Mouse (Mus musculus) midbrain, embryonic 14.5 days (tissue): Measurements from ENCODE around the gene Fosl1. TPM values are rescaled to one million over a fixed set of nuclear protein-coding genes. Genes with fewer than 3 reads are reported as not detected.
A peak's percentile ranks its signal among the peaks of the same experiment; 100 is the strongest.

Experiments used
- ATAC-seq: fragments of 200-750 bp; cut with Nextera tagmentation; 2 replicates; pipeline ENCODE4 v1.8.0; 2017; ENCODE audit warnings: moderate number of reproducible peaks, moderate library complexity; ENCODE audit not compliant: low FRiP score, low TSS enrichment
- DNase-seq: peaks from one replicate; pipeline ENCODE4 v3.0.0-alpha.2; 2015
- H3K27ac ChIP-seq: fragments of 300-500 bp; sonication (generic); replicated peaks from 2 replicates; pipeline ENCODE4 v1.5.1; 2014; ENCODE audit warnings: mild to moderate bottlenecking, low read depth, low read length, moderate library complexity
- H3K27me3 ChIP-seq: fragments of 300-500 bp; sonication (generic); 2 replicates; pipeline ENCODE4 v1.6.1; 2014; ENCODE audit warnings: low read length, control low read depth, mixed read lengths; ENCODE audit not compliant: control insufficient read depth, insufficient read depth
- H3K36me3 ChIP-seq: fragments of 300-500 bp; sonication (generic); 2 replicates; pipeline ENCODE4 v1.6.1; 2014; ENCODE audit warnings: low read length, control low read depth; ENCODE audit not compliant: control insufficient read depth, insufficient read depth
- H3K4me1 ChIP-seq: fragments of 300-500 bp; sonication (generic); 2 replicates; pipeline ENCODE4 v1.6.1; 2014; ENCODE audit warnings: mild to moderate bottlenecking, antibody characterized with exemption, low read length, control low read depth; ENCODE audit not compliant: control insufficient read depth, insufficient read depth
- H3K4me2 ChIP-seq: fragments of 300-500 bp; sonication (generic); 2 replicates; pipeline ENCODE4 v1.6.1; 2014; ENCODE audit warnings: mild to moderate bottlenecking, low read length, moderate library complexity
- H3K4me3 ChIP-seq: fragments of 300-500 bp; sonication (generic); replicated peaks from 2 replicates; pipeline ENCODE4 v1.5.1; 2014; ENCODE audit warnings: low read depth, low read length
- H3K9ac ChIP-seq: fragments of 300-500 bp; sonication (generic); replicated peaks from 2 replicates; pipeline ENCODE4 v1.6.1; 2014; ENCODE audit warnings: mild to moderate bottlenecking, low read length, moderate library complexity
- H3K9me3 ChIP-seq: fragments of 300-500 bp; sonication (generic); 2 replicates; pipeline ENCODE4 v1.6.1; 2016; ENCODE audit warnings: low read length, control low read depth, mixed read lengths; ENCODE audit not compliant: control insufficient read depth
- WGBS: fragments of 180-500 bp; shearing (Covaris S2); extraction: QIAGEN DNeasy Blood & Tissue Kit; methylation state at CpG from one replicate; pipeline ENCODE4 v1.1.7; 2014; 5-methylcytosine and 5-hydroxymethylcytosine counted together
- polyA plus RNA-seq: library from polyadenylated mRNA; unstranded; fragments of >200 nt; fragmentation: Nextera tagmentation; extraction: Ambion mirVana; gene quantifications from 2 replicates; pipeline ENCODE4 v1.2.1, GENCODE M21; 2014

Gene Fosl1
- polyA plus RNA-seq, 1 experiment from 2014 or later: not detected

GRCm38 (mm10) chr19:5466916-5467500 lies 19.7 kb downstream of the Fosl1 start:
- H3K4me2 ChIP-seq: no peak overlapping the region
- no peaks in the 10 kb centered on the region for H3K9me3 ChIP-seq
- ATAC-seq: no peak
- no peak overlapping the region for H3K4me3 ChIP-seq
- peaks cover 6% of the 10 kb centered on the region for H3K4me1 ChIP-seq
- H3K36me3 ChIP-seq: peaks cover 51% of the 10 kb centered on the region
- no peaks in the 10 kb centered on the region for H3K27me3 ChIP-seq
- H3K9ac ChIP-seq: no peak overlapping the region
- no peak overlapping the region for H3K27ac ChIP-seq
- DNase-seq: no peak
- 95% methylated on average over 6 of the region's 6 CpGs for WGBS

- no peak for ATAC-seq
- WGBS: 64% methylated on average over 5 of the region's 5 CpGs
Observed at GRCm38 (mm10) chr19:5468374-5468773, 21.0 kb downstream of the Fosl1 start, which contains the start of gene Ctsw. Gene Ctsw (minus strand): TSS chr19:5468507.

GRCm38 (mm10) chr19:5471846-5472245 lies 24.5 kb downstream of the Fosl1 start:
- H3K4me1 ChIP-seq: peaks cover 21% of the 10 kb centered on the region
- no peak for DNase-seq
- H3K27ac ChIP-seq: no peak overlapping the region
- no peaks in the 10 kb centered on the region for H3K9me3 ChIP-seq
- H3K36me3 ChIP-seq: peaks cover 12% of the 10 kb centered on the region
- H3K4me3 ChIP-seq: no peak overlapping the region
- WGBS: 43% methylated on average over 5 of the region's 5 CpGs
- H3K4me2 ChIP-seq: no peak overlapping the region
- H3K27me3 ChIP-seq: no peaks in the 10 kb centered on the region
- ATAC-seq: no peak
- no peak overlapping the region for H3K9ac ChIP-seq

More at GRCm38 (mm10) chr19:5468374-5468773, 21.0 kb downstream of the Fosl1 start, which contains the start of gene Ctsw:
- H3K27ac ChIP-seq: no peak within 1 kb of the TSS
- peaks cover 6% of the 10 kb centered on the region for H3K4me1 ChIP-seq
- H3K4me3 ChIP-seq: no peak within 1 kb of the TSS
- no peaks in the 10 kb centered on the region for H3K27me3 ChIP-seq
- DNase-seq: no peak
- H3K4me2 ChIP-seq: no peak within 1 kb of the TSS
- H3K36me3 ChIP-seq: peaks cover 39% of the 10 kb centered on the region
- H3K9me3 ChIP-seq: no peaks in the 10 kb centered on the region
- H3K9ac ChIP-seq: no peak within 1 kb of the TSS

GRCm38 (mm10) chr19:5472857-5473256 lies 25.5 kb downstream of the Fosl1 start:
- Histone ChIP-seq H3K36me3 (peaks cover 2% of the 10 kb centered on the region; the same call in 1 of the 2 replicates), H3K27ac (no peak overlapping the region), H3K9ac (no peak overlapping the region), H3K27me3 (no peaks in the 10 kb centered on the region), H3K4me1 (peaks cover 21% of the 10 kb centered on the region), H3K4me2 (no peak overlapping the region), H3K4me3 (no peak overlapping the region), H3K9me3 (no peaks in the 10 kb centered on the region)
- no peak for ATAC-seq
- WGBS: 85% methylated on average over 3 of the region's 3 CpGs
- DNase-seq: no peak

GRCm38 (mm10) chr19:5473720-5474119 lies 26.4 kb downstream of the Fosl1 start, which contains the start of gene Efemp2:
Gene Efemp2 (plus strand): TSS chr19:5473954.
- 2% methylated on average over 22 of the region's 22 CpGs for WGBS
- Histone ChIP-seq H3K27ac (peak within 1 kb of the TSS; percentile 61), H3K4me3 (peak within 1 kb of the TSS; percentile 53), H3K27me3 (no peaks in the 10 kb centered on the region), H3K4me2 (peak within 1 kb of the TSS; percentile 95), H3K9me3 (no peaks in the 10 kb centered on the region), H3K9ac (peak within 1 kb of the TSS; percentile 76), H3K36me3 (no peaks in the 10 kb centered on the region), H3K4me1 (peaks cover 21% of the 10 kb centered on the region)
- ATAC-seq (peak; percentile 57; the same call in 1 of the 2 replicates), DNase-seq (peak; percentile 82)

GRCm38 (mm10) chr19:5474281-5475068 lies 27.1 kb downstream of the Fosl1 start:
- peak overlapping the region; percentile 76 for H3K9ac ChIP-seq
- H3K27ac ChIP-seq: peak overlapping the region; percentile 61
- WGBS: under 1% methylated on average over 63 of the region's 68 CpGs
- no peaks in the 10 kb centered on the region for H3K27me3 ChIP-seq
- peak overlapping the region; percentile 53 for H3K4me3 ChIP-seq
- H3K9me3 ChIP-seq: no peaks in the 10 kb centered on the region
- peaks cover 21% of the 10 kb centered on the region for H3K4me1 ChIP-seq
- DNase-seq: peak; percentile 75
- H3K4me2 ChIP-seq: peak overlapping the region; percentile 95
- H3K36me3 ChIP-seq: 0 out of 2 replicates have a peak, but pooled peaks cover 4% of the 10 kb centered on the region
- ATAC-seq: peak; percentile 62; the same call in 1 of the 2 replicates

- ATAC-seq: 0 out of 2 replicates have a peak, but pooled peaks have one; percentile 3
Observed at GRCm38 (mm10) chr19:5475069-5475714, 27.8 kb downstream of the Fosl1 start.

GRCm38 (mm10) chr19:5477004-5477667 lies 29.8 kb downstream of the Fosl1 start:
- WGBS: 87% methylated on average over 10 of the region's 10 CpGs
- H3K4me1 ChIP-seq: peaks cover 21% of the 10 kb centered on the region
- no peak for ATAC-seq
- no peaks in the 10 kb centered on the region for H3K9me3 ChIP-seq
- no peaks in the 10 kb centered on the region for H3K27me3 ChIP-seq
- H3K4me3 ChIP-seq: no peak overlapping the region
- H3K27ac ChIP-seq: no peak overlapping the region
- no peak for DNase-seq
- H3K9ac ChIP-seq: no peak overlapping the region
- peaks cover 14% of the 10 kb centered on the region for H3K36me3 ChIP-seq
- no peak overlapping the region for H3K4me2 ChIP-seq

More at GRCm38 (mm10) chr19:5475069-5475714, 27.8 kb downstream of the Fosl1 start:
- Histone ChIP-seq H3K27me3 (no peaks in the 10 kb centered on the region), H3K4me2 (peak overlapping the region; percentile 95), H3K4me1 (peaks cover 21% of the 10 kb centered on the region), H3K27ac (peak overlapping the region; percentile 61), H3K9me3 (no peaks in the 10 kb centered on the region), H3K9ac (peak overlapping the region; percentile 76), H3K36me3 (peaks cover 4% of the 10 kb centered on the region; the same call in 1 of the 2 replicates), H3K4me3 (peak overlapping the region; percentile 53)
- DNase-seq: no peak
- WGBS: 17% methylated on average over 13 of the region's 13 CpGs
